Mouse (Mus musculus) MEL (cell line): ENCODE data around the gene Dlgap3. TPM values are rescaled to one million over a fixed set of nuclear protein-coding genes. Genes with fewer than 3 reads are reported as not detected.

Experiments
- DNase-seq: peaks from one replicate; pipeline ENCODE4 v3.0.0; 2011; ENCODE audit warnings: low read depth, low spot score
- H3K27ac ChIP-seq: 2 replicates; pipeline ENCODE4 v1.5.1; 2012; ENCODE audit warnings: low read depth, mild to moderate bottlenecking, control low read depth, low read length, moderate library complexity; ENCODE audit not compliant: control insufficient read depth
- H3K27me3 ChIP-seq, 2 experiments: fragments of 150-350 bp in 1 of 2; sonication (generic) in 1 of 2; 2 replicates each; pipeline ENCODE4 v1.6.1; 2012; ENCODE audit warnings: low read length in 2 of 2, mild to moderate bottlenecking in 2 of 2, improper control_type of control experiment in 1 of 2, moderate library complexity in 1 of 2; ENCODE audit not compliant: insufficient read depth in 2 of 2, control insufficient read depth in 1 of 2
- H3K36me3 ChIP-seq, 2 experiments: 2 replicates each; pipeline ENCODE4 v1.6.1; 2012 to 2014; ENCODE audit warnings: low read length in 2 of 2, improper control_type of control experiment in 1 of 2, inconsistent platforms in 1 of 2, mild to moderate bottlenecking in 1 of 2; ENCODE audit not compliant: insufficient read depth in 2 of 2, control insufficient read depth in 1 of 2
- H3K4me1 ChIP-seq, 2 experiments: fragments of 150-350 bp in 1 of 2; sonication (generic) in 1 of 2; 2 replicates each; pipeline ENCODE4 v1.6.1; 2012; ENCODE audit warnings: low read length in 2 of 2, improper control_type of control experiment in 1 of 2, mild to moderate bottlenecking in 1 of 2; ENCODE audit not compliant: insufficient read depth in 2 of 2, control insufficient read depth in 1 of 2
- H3K4me3 ChIP-seq, 2 experiments: fragments of 150-350 bp in 1 of 2; sonication (generic) in 1 of 2; 2 replicates each; pipeline ENCODE4 v1.5.1; 2012; ENCODE audit warnings: low read depth in 2 of 2, low read length in 2 of 2, mild to moderate bottlenecking in 2 of 2, moderate library complexity in 2 of 2, control low read depth in 1 of 2, improper control_type of control experiment in 1 of 2; ENCODE audit not compliant: control insufficient read depth in 1 of 2, insufficient read depth in 1 of 2
- H3K79me2 ChIP-seq: 2 replicates; pipeline ENCODE4 v1.6.1; 2012; ENCODE audit warnings: mild to moderate bottlenecking, low read length, moderate library complexity; ENCODE audit not compliant: control insufficient read depth, poor library complexity, insufficient read depth
- H3K9ac ChIP-seq: 2 replicates; pipeline ENCODE4 v1.6.1; 2012; ENCODE audit warnings: low read depth, mild to moderate bottlenecking, control low read depth, low read length, moderate library complexity; ENCODE audit not compliant: control insufficient read depth, poor library complexity, severe bottlenecking
- H3K9me3 ChIP-seq: fragments of 150-350 bp; sonication (generic); replicated peaks from 2 replicates; pipeline ENCODE4 v1.6.1; 2012; ENCODE audit warnings: mild to moderate bottlenecking, low read length, improper control_type of control experiment, moderate library complexity; ENCODE audit not compliant: insufficient read depth
- BHLHE40 ChIP-seq: IDR thresholded peaks from 2 replicates; pipeline ENCODE4 v1.6.1; 2012; ENCODE audit warnings: low read depth, mild to moderate bottlenecking, inconsistent platforms, low read length, improper control_type of control experiment, borderline replicate concordance
- CHD2 ChIP-seq: IDR thresholded peaks from 2 replicates; pipeline ENCODE4 v1.6.1; 2011; ENCODE audit warnings: low read length, improper control_type of control experiment
- CTCF ChIP-seq, 3 experiments: IDR thresholded peaks in 2 of 3; conservative IDR thresholded peaks in 1 of 3; 2 replicates each; pipeline ENCODE4 v1.5.1; 2011 to 2012; ENCODE audit warnings: low read length in 3 of 3, low read depth in 2 of 3, mild to moderate bottlenecking in 2 of 3, improper control_type of control experiment in 1 of 3, inconsistent platforms in 1 of 3, mixed read lengths in 1 of 3, moderate library complexity in 1 of 3; ENCODE audit not compliant: control insufficient read depth in 1 of 3, insufficient read depth in 1 of 3, poor library complexity in 1 of 3, severe bottlenecking in 1 of 3
- ELF1 ChIP-seq: IDR thresholded peaks from 2 replicates; pipeline ENCODE4 v1.6.1; 2014; ENCODE audit warnings: low read depth, mild to moderate bottlenecking, inconsistent platforms, low read length, improper control_type of control experiment, moderate library complexity
- GABPA ChIP-seq: IDR thresholded peaks from 2 replicates; pipeline ENCODE4 v1.6.1; 2012; ENCODE audit warnings: low read depth, mild to moderate bottlenecking, inconsistent platforms, low read length, improper control_type of control experiment, moderate library complexity
- HCFC1 ChIP-seq: IDR thresholded peaks from 2 replicates; pipeline ENCODE4 v1.6.1; 2012; ENCODE audit warnings: low read depth, mild to moderate bottlenecking, inconsistent platforms, low read length, improper control_type of control experiment, moderate library complexity
- KAT2A ChIP-seq: conservative IDR thresholded peaks from 2 replicates; pipeline ENCODE4 v1.6.1; 2012; ENCODE audit warnings: low read depth, low read length, improper control_type of control experiment, inconsistent platforms
- MEF2A ChIP-seq: IDR thresholded peaks from 2 replicates; pipeline ENCODE4 v1.6.1; 2014; ENCODE audit warnings: low read depth, mild to moderate bottlenecking, inconsistent platforms, low read length, improper control_type of control experiment; ENCODE audit not compliant: poor library complexity, insufficient replicate concordance, severe bottlenecking; ENCODE audit errors: extremely low read depth
- MYB ChIP-seq: IDR thresholded peaks from 2 replicates; pipeline ENCODE4 v1.6.1; 2011; ENCODE audit warnings: mild to moderate bottlenecking, low read depth, low read length, improper control_type of control experiment
- MYC ChIP-seq: IDR thresholded peaks from 2 replicates; pipeline ENCODE4 v1.6.1; 2011; ENCODE audit warnings: low read depth, mild to moderate bottlenecking, low read length, improper control_type of control experiment, moderate library complexity
- NRF1 ChIP-seq: IDR thresholded peaks from 2 replicates; pipeline ENCODE4 v1.6.1; 2014; ENCODE audit warnings: low read depth, mild to moderate bottlenecking, inconsistent platforms, low read length, improper control_type of control experiment, moderate library complexity; ENCODE audit not compliant: poor library complexity, insufficient read depth, severe bottlenecking
- POLR2A ChIP-seq, 2 experiments: IDR thresholded peaks; 2 replicates each; pipeline ENCODE4 v1.6.1; 2011 to 2012; ENCODE audit warnings: low read length in 2 of 2, mild to moderate bottlenecking in 2 of 2, control low read depth in 1 of 2, improper control_type of control experiment in 1 of 2, low read depth in 1 of 2, moderate library complexity in 1 of 2; ENCODE audit not compliant: control insufficient read depth in 1 of 2, insufficient read depth in 1 of 2, poor library complexity in 1 of 2
- POLR2AphosphoS5 ChIP-seq: IDR thresholded peaks from 2 replicates; pipeline ENCODE4 v1.6.1; 2012; ENCODE audit warnings: low read depth, borderline replicate concordance, mild to moderate bottlenecking, inconsistent platforms, low read length, moderate library complexity, mixed read lengths
- RCOR1 ChIP-seq: IDR thresholded peaks from 2 replicates; pipeline ENCODE4 v1.6.1; 2012; ENCODE audit warnings: low read depth, mild to moderate bottlenecking, inconsistent platforms, low read length, improper control_type of control experiment
- SMC3 ChIP-seq: IDR thresholded peaks from 2 replicates; pipeline ENCODE4 v1.6.1; 2011; ENCODE audit warnings: low read depth, low read length, improper control_type of control experiment
- TCF12 ChIP-seq: IDR thresholded peaks from 2 replicates; pipeline ENCODE4 v1.6.1; 2014; ENCODE audit warnings: low read depth, mild to moderate bottlenecking, inconsistent platforms, low read length, improper control_type of control experiment, moderate library complexity
- USF1 ChIP-seq: IDR thresholded peaks from 2 replicates; pipeline ENCODE4 v1.6.1; 2014; ENCODE audit warnings: low read depth, mild to moderate bottlenecking, inconsistent platforms, low read length, improper control_type of control experiment, moderate library complexity
- USF2 ChIP-seq, 2 experiments: IDR thresholded peaks; 2 replicates each; pipeline ENCODE4 v1.6.1; 2011 to 2012; ENCODE audit warnings: improper control_type of control experiment in 2 of 2, low read length in 2 of 2, borderline replicate concordance in 1 of 2, inconsistent platforms in 1 of 2, low read depth in 1 of 2, mild to moderate bottlenecking in 1 of 2; ENCODE audit not compliant: insufficient read depth in 1 of 2
- ZNF384 ChIP-seq: IDR thresholded peaks from 2 replicates; pipeline ENCODE4 v1.6.1; 2012; ENCODE audit warnings: low read depth, mild to moderate bottlenecking, inconsistent platforms, low read length, improper control_type of control experiment
- polyA plus RNA-seq, 2 experiments: library from polyadenylated mRNA; stranded (reverse) in 1 of 2; unstranded in 1 of 2; fragments of >175 nt in 1 of 2; fragments of >200 nt in 1 of 2; gene quantifications; 2 replicates each; pipeline versions ENCODE4 v1.2.1 to v1.2.4; 2012; ENCODE audit warnings: low replicate concordance in 2 of 2, low read depth in 1 of 2; ENCODE audit not compliant: insufficient read length in 2 of 2, insufficient read depth in 1 of 2, missing spikeins in 1 of 2
- total RNA-seq: library from RNA; depleted of rRNA; stranded (reverse); fragments of 300-350 nt; gene quantifications from 2 replicates; pipeline ENCODE4 v1.2.3, GENCODE M21; 2012

Gene Dlgap3
- total and polyA plus RNA-seq, 3 experiments = not detected

- no peak overlapping the region for H3K27ac ChIP-seq
- TF ChIP-seq USF2 (IDR thresholded peaks at IDR 0.05; ENCODE audit: borderline replicate concordance in 1 of 2, insufficient read depth in 1 of 2, low read depth in 1 of 2, low read length in 2 of 2) (no peak), BHLHE40 (no peak), GABPA (no peak)
- DNase-seq = no peak
These were observed 47.2 kb downstream of the Dlgap3 start for GRCm38 (mm10) chr4:127216251-127216651.

DNA sequence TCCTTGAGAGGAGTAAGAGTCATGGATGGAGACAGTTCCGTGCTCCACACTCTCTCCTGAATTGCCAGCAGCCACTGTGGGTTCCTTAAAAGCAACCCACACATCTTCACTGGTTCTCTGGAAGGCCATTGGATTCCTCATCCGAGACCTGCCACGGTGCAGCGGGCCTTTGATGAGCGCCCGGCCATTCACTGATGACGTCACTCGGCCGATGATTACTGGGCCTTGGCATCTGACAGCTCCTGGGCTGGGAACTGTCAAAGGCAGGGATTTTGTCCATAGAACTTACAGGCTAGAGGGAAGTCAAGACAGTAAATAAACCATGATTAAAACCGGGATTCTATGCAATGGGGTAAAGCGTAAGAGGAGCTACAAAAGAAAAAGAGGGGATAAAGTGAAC, 48.0 kb downstream of the Dlgap3 start:
- Histone ChIP-seq H3K9me3 (no peaks in the 10 kb centered on the region), H3K4me3 (no peak overlapping the region), H3K27ac (no peak overlapping the region), H3K4me1 (no peaks in the 10 kb centered on the region), H3K79me2 (no peaks in the 10 kb centered on the region), H3K36me3 (no peaks in the 10 kb centered on the region), H3K9ac (no peak overlapping the region), H3K27me3 (no peaks in the 10 kb centered on the region)
- TF ChIP-seq RCOR1 (no peak), USF1 (no peak), CTCF (IDR thresholded peaks at IDR 0.05 in 2 of 3, conservative IDR thresholded peaks at IDR 0.05 in 1 of 3; ENCODE audit: control insufficient read depth in 1 of 3, insufficient read depth in 1 of 3, low read depth in 2 of 3, low read length in 3 of 3, poor library complexity in 1 of 3, severe bottlenecking in 1 of 3) (no peak), MYB (no peak), USF2 (IDR thresholded peaks at IDR 0.05; ENCODE audit: borderline replicate concordance in 1 of 2, insufficient read depth in 1 of 2, low read depth in 1 of 2, low read length in 2 of 2) (no peak), GABPA (no peak), ZNF384 (no peak), MYC (no peak), ELF1 (no peak), SMC3 (no peak), TCF12 (no peak), MEF2A (no peak), KAT2A (no peak), CHD2 (no peak), HCFC1 (no peak), POLR2AphosphoS5 (no peak), BHLHE40 (no peak), POLR2A (IDR thresholded peaks at IDR 0.05; ENCODE audit: control insufficient read depth in 1 of 2, insufficient read depth in 1 of 2, low read depth in 1 of 2, low read length in 2 of 2, poor library complexity in 1 of 2) (no peak), NRF1 (no peak)
- DNase-seq = no peak

More at GRCm38 (mm10) chr4:127216251-127216651, 47.2 kb downstream of the Dlgap3 start:
- Histone ChIP-seq H3K9ac (no peak overlapping the region), H3K4me1 (no peaks in the 10 kb centered on the region), H3K9me3 (no peaks in the 10 kb centered on the region), H3K79me2 (no peaks in the 10 kb centered on the region), H3K36me3 (no peaks in the 10 kb centered on the region), H3K4me3 (no peak overlapping the region), H3K27me3 (no peaks in the 10 kb centered on the region)
